Mouse (Mus musculus): ENCODE results near the gene Cep112. TPM values are rescaled to one million over a fixed set of nuclear protein-coding genes. Genes with fewer than 3 reads are reported as not detected.

The Cep112 gene
- polyA plus RNA-seq, 1 experiment from 2014 or later: 13.3 TPM

DNA sequence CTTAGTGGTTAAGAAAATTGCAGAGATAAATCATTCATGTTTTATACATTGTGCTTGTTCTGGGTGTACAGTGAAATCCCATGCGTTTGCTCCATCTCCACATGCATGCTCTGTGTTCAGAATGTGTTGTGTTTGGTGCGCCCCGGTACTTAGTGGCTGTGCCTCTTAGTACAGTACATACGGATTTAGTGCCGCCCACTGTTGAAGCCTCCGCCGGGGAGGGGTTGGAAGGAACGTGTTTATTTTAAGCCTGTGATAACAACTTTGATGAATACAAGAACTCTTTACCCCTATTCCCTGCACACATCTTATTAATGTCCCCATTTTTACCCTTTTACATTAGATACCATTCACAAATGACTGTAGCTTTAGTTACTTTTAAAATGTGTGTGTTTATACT is 39.1 kb downstream of the Cep112 start:
- H3K4me1 ChIP-seq (replicated peaks): no peaks in the 10 kb centered on the region
- no peak for ATAC-seq (ENCODE audit: low FRiP score, low read depth)
- no peaks in the 10 kb centered on the region for H3K36me3 ChIP-seq
- no peak overlapping the region for H3K4me3 ChIP-seq
- H3K4me2 ChIP-seq: no peak overlapping the region
- no peak overlapping the region for H3K9ac ChIP-seq
- H3K9me3 ChIP-seq: no peaks in the 10 kb centered on the region
- 80% methylated on average over 8 of the region's 8 CpGs for WGBS
- no peaks in the 10 kb centered on the region for H3K27me3 ChIP-seq
- no peak overlapping the region for H3K27ac ChIP-seq (replicated peaks)

DNA sequence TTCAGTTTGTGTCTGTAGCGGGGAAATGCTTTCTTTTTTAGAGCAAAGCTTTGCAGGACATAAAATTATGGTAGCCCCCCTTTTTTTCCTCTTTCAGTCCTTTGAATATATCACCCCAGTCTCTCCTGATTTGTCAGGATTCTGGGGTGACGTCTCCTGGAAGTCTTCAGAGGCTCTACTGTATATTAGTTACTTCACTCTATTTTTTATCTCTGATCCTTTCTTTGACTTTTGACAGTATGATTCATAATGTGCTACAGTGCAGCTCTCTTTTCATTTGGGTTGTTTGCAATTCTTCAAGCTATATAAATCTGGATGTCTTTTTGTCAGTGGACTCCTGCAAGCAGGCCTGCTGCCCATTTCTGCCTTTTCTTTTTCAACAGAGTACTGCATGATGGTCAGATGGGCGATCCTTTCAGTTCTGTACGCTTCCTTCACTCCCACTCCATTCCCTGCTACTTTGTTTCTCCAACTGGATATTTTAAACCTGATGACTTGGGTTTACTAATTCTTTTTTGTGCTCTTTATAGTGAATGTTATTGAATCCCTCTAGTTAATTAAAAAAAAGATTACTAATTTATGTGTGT is 39.8 kb downstream of the Cep112 start:
- WGBS: 69% methylated on average over 4 of the region's 4 CpGs
- ATAC-seq (ENCODE audit: low FRiP score, low read depth): no peak

DNA sequence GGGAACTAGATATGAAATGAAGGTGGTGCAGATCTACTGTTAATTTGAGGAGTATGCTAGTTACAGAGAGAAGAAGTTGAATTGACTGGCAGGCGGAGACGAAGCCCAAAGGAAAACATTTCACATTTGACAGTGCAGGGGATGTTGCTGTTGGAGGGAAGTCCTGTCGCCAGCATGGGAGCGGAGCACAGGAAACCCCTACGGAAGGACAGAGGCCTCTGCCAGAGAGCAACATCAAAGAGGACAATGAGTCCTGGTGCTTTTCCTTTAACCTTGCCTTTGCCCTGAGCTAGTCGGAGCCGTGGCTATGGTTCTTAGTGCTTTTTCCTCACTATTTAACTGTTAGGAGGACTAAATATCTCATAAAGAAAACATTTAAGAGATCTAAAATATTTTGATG is 50.7 kb downstream of the Cep112 start:
- no peaks in the 10 kb centered on the region for H3K27me3 ChIP-seq
- no peak overlapping the region for H3K4me2 ChIP-seq
- no peak overlapping the region for H3K27ac ChIP-seq (replicated peaks)
- ATAC-seq (ENCODE audit: low FRiP score, low read depth): no peak
- WGBS: 78% methylated on average over 7 of the region's 7 CpGs
- no peak overlapping the region for H3K9ac ChIP-seq
- H3K4me1 ChIP-seq (replicated peaks): no peaks in the 10 kb centered on the region
- no peaks in the 10 kb centered on the region for H3K9me3 ChIP-seq
- H3K4me3 ChIP-seq: no peak overlapping the region
- no peaks in the 10 kb centered on the region for H3K36me3 ChIP-seq

More for the DNA sequence above, 39.8 kb downstream of the Cep112 start:
- Histone ChIP-seq H3K9ac (no peak overlapping the region), H3K4me2 (no peak overlapping the region), H3K9me3 (no peaks in the 10 kb centered on the region), H3K27me3 (no peaks in the 10 kb centered on the region), H3K4me1 (replicated peaks) (no peaks in the 10 kb centered on the region), H3K27ac (replicated peaks) (no peak overlapping the region), H3K4me3 (no peak overlapping the region), H3K36me3 (no peaks in the 10 kb centered on the region)

DNA sequence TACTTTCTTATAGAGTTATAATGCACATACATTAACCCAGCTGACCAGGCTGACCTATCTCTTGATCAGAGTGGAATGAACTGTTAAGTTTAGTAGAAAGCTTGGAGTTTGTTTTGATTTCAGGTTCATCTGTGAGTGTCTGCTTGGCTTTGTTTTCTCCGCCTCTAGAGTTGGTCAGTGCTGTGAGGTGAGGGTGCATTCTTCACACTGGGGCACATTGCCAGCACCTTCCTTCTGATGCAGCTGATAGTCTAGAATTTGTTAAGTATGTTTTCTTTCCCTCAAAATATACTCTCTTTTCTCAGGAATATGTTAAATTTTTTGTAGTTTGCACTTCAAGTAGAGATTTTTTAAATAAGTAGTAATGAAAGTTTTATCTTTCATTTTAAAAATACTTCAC is 51.2 kb downstream of the Cep112 start:
- H3K4me3 ChIP-seq: no peak overlapping the region
- H3K4me2 ChIP-seq: no peak overlapping the region
- no peak for ATAC-seq (ENCODE audit: low FRiP score, low read depth)
- no peak overlapping the region for H3K9ac ChIP-seq
- no peaks in the 10 kb centered on the region for H3K9me3 ChIP-seq
- H3K27ac ChIP-seq (replicated peaks): no peak overlapping the region
- no peaks in the 10 kb centered on the region for H3K27me3 ChIP-seq
- no peaks in the 10 kb centered on the region for H3K36me3 ChIP-seq
- 80% methylated on average over 1 of the region's 1 CpGs for WGBS
- H3K4me1 ChIP-seq (replicated peaks): no peaks in the 10 kb centered on the region

DNA sequence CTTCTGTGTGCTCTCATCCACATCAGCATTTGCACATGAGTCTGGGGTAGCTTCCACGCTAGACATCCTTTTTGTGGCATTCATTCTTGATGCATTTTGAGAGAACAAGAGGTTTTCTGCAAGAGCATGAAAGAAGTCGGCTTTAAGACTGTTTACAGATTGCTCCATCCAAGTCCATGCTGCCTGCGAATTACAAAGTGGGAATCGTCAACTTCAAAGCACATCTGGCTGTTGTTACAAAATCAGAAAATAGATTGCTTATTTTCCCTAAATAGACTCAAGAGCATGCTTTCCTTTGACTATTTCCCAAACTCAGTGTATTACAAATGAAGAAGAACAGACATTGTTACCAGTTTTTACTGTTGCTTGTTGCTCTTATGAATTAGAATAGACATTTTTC is 59.0 kb downstream of the Cep112 start:
- Histone ChIP-seq H3K9me3 (no peaks in the 10 kb centered on the region), H3K9ac (no peak overlapping the region), H3K36me3 (no peaks in the 10 kb centered on the region), H3K4me2 (no peak overlapping the region), H3K27me3 (no peaks in the 10 kb centered on the region), H3K27ac (replicated peaks) (no peak overlapping the region), H3K4me3 (no peak overlapping the region), H3K4me1 (replicated peaks) (no peaks in the 10 kb centered on the region)
- WGBS: 58% methylated on average over 4 of the region's 4 CpGs
- no peak for ATAC-seq (ENCODE audit: low FRiP score, low read depth)

DNA sequence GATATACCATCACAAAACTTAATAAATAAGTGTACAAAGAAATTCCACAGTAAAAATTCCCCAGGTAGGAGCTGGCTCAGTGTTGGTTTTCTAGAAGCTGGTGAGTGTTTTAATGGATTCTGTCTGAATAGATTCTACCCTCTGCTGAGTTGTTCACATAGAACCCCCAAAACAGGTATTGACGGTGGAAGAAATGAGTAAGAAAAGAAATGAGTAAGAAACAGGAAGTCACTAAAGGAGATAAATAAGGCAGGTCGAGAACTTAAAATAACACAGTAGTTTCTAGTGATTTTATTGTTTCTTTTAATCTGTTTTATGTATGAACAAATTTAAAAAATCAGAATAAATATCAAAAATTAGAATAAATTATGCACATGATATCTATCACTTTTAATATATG is 63.3 kb downstream of the Cep112 start:
- 85% methylated on average over 2 of the region's 2 CpGs for WGBS
- Histone ChIP-seq H3K4me2 (no peak overlapping the region), H3K4me1 (replicated peaks) (no peaks in the 10 kb centered on the region), H3K9ac (no peak overlapping the region), H3K36me3 (no peaks in the 10 kb centered on the region), H3K27me3 (no peaks in the 10 kb centered on the region), H3K9me3 (no peaks in the 10 kb centered on the region), H3K4me3 (no peak overlapping the region), H3K27ac (replicated peaks) (no peak overlapping the region)
- no peak for ATAC-seq (ENCODE audit: low FRiP score, low read depth)

DNA sequence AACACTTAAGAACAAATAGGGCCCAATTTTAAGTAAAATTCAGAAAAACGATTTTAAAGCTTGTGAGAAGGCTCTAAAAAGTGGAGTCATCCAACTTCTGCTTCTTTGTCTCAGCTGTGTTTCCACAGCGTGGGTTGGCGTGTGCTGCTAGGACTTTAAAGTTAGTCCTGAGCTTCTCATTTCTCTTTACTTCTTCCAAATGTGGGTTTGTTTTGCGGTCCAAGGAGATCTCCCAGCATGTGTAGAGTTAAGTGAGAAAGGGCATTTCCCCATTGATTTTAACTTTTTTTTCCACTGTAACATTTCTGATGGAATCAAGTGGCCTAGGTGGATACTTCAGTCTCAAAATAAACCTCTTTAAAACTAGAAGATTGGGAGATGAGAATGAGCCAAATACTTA is 64.9 kb downstream of the Cep112 start:
- no peaks in the 10 kb centered on the region for H3K9me3 ChIP-seq
- no peak for ATAC-seq (ENCODE audit: low FRiP score, low read depth)
- WGBS: 96% methylated on average over 4 of the region's 4 CpGs
- no peaks in the 10 kb centered on the region for H3K36me3 ChIP-seq
- no peak overlapping the region for H3K4me2 ChIP-seq
- no peak overlapping the region for H3K27ac ChIP-seq (replicated peaks)
- H3K9ac ChIP-seq: no peak overlapping the region
- no peaks in the 10 kb centered on the region for H3K27me3 ChIP-seq
- no peaks in the 10 kb centered on the region for H3K4me1 ChIP-seq (replicated peaks)
- H3K4me3 ChIP-seq: no peak overlapping the region

DNA sequence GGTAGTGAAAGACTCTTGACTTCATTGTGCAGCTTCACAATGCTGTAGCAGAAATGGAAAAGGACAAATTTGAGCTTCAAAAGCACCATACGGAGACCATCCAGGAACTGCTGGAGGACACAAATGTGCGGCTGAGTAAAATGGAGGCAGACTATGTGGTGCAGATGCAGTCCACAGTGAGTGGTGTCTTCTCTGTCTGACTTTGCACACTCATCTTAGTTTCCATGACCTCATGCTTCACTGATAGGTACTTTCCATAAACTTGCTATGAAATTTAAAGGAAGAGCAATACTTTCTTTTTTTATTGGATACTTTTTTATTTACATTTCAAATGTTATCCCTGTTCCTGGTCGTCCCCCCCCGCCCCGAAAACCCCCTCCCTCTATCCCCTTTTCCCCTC is 83.2 kb downstream of the Cep112 start:
- H3K4me1 ChIP-seq (replicated peaks): no peaks in the 10 kb centered on the region
- no peak overlapping the region for H3K4me2 ChIP-seq
- H3K36me3 ChIP-seq: no peaks in the 10 kb centered on the region
- no peaks in the 10 kb centered on the region for H3K27me3 ChIP-seq
- no peak for ATAC-seq (ENCODE audit: low FRiP score, low read depth)
- H3K9ac ChIP-seq: no peak overlapping the region
- no peaks in the 10 kb centered on the region for H3K9me3 ChIP-seq
- 90% methylated on average over 5 of the region's 5 CpGs for WGBS
- H3K4me3 ChIP-seq: no peak overlapping the region
- H3K27ac ChIP-seq (replicated peaks): no peak overlapping the region

DNA sequence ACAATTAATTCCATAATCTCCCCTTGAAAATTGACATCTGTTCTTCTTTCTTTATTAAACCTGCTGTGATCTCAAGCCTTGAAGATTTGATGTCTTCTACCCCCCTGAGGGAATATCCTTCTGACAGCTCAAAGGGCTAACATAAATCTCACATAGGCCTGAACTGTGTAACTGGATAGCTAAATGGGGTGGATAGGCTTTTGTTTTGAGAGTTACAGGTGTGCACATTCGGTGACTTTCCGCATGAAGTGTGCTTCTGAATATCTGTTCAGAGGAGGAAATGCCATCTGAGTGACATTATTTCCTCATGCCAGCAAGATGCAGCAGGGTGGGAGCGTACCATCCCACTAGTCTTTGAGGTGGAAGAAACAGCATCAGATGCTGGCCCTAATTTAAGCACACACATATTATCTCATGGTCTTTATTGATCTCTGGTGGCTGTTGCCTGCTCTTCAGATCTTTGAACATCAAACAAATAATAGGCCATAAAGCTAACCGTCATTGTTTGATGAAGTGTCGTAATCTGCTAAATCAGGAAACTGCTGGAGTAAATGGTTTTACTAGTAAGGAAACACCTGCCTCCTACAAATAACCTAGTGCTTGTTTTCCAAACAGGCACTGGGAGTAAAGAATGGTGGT is 102.9 kb downstream of the Cep112 start:
- WGBS: 70% methylated on average over 5 of the region's 5 CpGs
- ATAC-seq (ENCODE audit: low FRiP score, low read depth): no peak

DNA sequence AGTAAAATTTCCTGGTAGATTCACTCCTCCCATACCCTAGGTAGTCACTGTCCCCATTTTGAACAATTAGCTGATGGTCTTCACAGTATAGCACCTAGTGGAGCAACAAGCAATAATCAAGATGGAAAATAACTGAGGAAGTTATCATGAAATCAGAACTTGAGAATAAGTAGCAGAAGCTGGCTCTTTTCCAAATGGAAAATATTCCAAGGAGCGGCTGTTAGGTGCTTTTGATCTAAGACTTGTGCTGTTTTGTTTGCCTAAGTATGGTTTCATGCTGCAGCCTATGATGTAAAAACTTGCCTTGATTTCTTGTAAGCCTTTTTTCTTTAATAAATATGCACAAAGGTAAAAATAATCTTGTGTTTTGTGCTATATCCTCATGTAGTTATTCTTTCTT is 107.9 kb downstream of the Cep112 start:
- ATAC-seq (ENCODE audit: low FRiP score, low read depth): no peak
- 77% methylated on average over 1 of the region's 1 CpGs for WGBS
- no peak overlapping the region for H3K27ac ChIP-seq (replicated peaks)
- H3K4me1 ChIP-seq (replicated peaks): no peaks in the 10 kb centered on the region
- no peak overlapping the region for H3K4me2 ChIP-seq
- H3K9me3 ChIP-seq: no peaks in the 10 kb centered on the region
- no peaks in the 10 kb centered on the region for H3K36me3 ChIP-seq
- H3K27me3 ChIP-seq: no peaks in the 10 kb centered on the region
- H3K4me3 ChIP-seq: no peak overlapping the region
- no peak overlapping the region for H3K9ac ChIP-seq

More for the DNA sequence above, 102.9 kb downstream of the Cep112 start:
- Histone ChIP-seq H3K4me3 (no peak overlapping the region), H3K4me2 (no peak overlapping the region), H3K9ac (no peak overlapping the region), H3K9me3 (no peaks in the 10 kb centered on the region), H3K36me3 (no peaks in the 10 kb centered on the region), H3K27ac (replicated peaks) (no peak overlapping the region), H3K27me3 (no peaks in the 10 kb centered on the region), H3K4me1 (replicated peaks) (no peaks in the 10 kb centered on the region)

DNA sequence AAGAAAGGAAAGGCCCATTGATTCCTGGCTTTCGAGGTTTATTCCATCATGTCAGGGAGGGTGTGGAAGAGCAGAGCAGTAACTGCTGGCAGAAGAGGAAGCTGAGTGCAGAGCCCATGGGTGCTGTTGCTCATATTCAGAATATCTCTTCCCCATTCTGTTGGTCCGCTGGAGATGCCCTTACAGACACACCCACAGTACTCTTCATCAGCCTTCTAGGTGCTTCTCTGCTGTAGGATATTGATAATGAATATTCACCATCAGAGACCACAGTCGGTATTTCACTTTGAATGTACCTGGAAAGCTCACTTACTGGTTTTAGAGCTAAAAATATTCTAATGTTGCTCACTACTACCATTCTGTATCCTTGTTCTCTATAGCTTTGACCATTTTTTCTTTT is 109.0 kb downstream of the Cep112 start:
- H3K4me1 ChIP-seq (replicated peaks): no peaks in the 10 kb centered on the region
- H3K4me2 ChIP-seq: no peak overlapping the region
- H3K27ac ChIP-seq (replicated peaks): no peak overlapping the region
- H3K9me3 ChIP-seq: no peaks in the 10 kb centered on the region
- no peaks in the 10 kb centered on the region for H3K27me3 ChIP-seq
- H3K4me3 ChIP-seq: no peak overlapping the region
- WGBS: 97% methylated on average over 3 of the region's 3 CpGs
- no peak for ATAC-seq (ENCODE audit: low FRiP score, low read depth)
- H3K9ac ChIP-seq: no peak overlapping the region
- no peaks in the 10 kb centered on the region for H3K36me3 ChIP-seq

DNA sequence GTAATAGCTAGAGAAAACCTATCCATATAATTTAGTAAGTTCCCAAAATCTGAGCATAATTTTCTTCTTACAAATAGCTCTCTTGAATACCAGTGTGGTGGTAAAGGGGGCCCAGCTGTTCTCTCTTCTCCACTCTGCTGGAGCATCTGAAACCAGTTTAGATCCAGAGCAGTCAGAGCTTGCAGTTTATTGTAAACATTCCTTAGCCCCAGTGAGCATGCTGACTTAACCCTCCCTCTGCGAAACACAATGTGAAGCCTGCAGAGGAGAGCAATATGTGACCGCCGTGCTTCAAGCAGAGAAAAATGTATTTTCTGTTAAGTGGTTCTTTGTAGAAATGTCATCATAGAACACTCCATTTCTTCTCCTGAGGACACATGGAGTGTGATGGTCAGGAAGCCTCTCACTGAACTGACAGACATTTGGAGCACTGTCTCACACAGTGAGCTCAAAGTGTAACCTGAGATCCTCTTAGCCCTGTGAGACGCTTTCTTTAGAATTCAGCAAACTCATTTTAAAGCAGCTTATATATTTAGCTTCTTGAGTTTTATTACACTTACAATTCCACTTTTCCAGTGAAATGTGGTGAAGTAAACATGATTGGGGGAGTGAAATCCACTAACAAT is 128.1 kb downstream of the Cep112 start:
- ATAC-seq (ENCODE audit: low FRiP score, low read depth): no peak
- H3K4me2 ChIP-seq: no peak overlapping the region
- no peaks in the 10 kb centered on the region for H3K4me1 ChIP-seq (replicated peaks)
- no peak overlapping the region for H3K9ac ChIP-seq
- H3K36me3 ChIP-seq: no peaks in the 10 kb centered on the region
- H3K27ac ChIP-seq (replicated peaks): no peak overlapping the region
- no peaks in the 10 kb centered on the region for H3K9me3 ChIP-seq
- no peak overlapping the region for H3K4me3 ChIP-seq
- 16% methylated on average over 4 of the region's 4 CpGs for WGBS
- H3K27me3 ChIP-seq: no peaks in the 10 kb centered on the region
